Mouse (Mus musculus): ENCODE results near the gene Arhgap29.

DNA sequence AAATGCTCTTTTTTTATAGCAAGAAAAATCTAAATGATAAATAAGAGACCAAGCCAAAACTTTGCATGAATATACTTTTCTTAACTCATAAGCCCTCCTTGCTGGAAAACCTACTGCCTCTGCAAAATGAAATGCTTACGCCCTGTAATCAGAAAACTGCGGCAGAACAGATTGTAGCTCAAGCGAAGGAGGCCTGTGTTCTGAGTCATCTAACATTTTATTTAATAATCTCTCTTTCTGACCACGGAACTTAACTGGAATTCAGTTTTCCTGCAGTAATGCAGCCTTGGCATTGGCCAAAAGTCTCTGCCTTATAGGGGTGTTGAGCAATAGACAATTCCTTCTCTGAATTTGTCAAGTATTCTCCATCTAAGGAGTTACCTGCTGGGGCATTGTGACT is 19.5 kb upstream of the Arhgap29 start:
- TF ChIP-seq CTCF (IDR thresholded peaks at IDR 0.05; ENCODE audit: low read depth, low read length) (no peak), GATA1 (IDR thresholded peaks at IDR 0.05; ENCODE audit: borderline replicate concordance, low read length) (no peak), TAL1 (conservative IDR thresholded peaks at IDR 0.05; ENCODE audit: low read depth, low read length) (no peak), POLR2AphosphoS5 (IDR thresholded peaks at IDR 0.05; ENCODE audit: insufficient replicate concordance, low read depth, low read length) (no peak)

All from G1E (cell line).